Mouse (Mus musculus) C2C12 (cell line): Measurements from ENCODE around the gene Foxp1. TPM values are rescaled to one million over a fixed set of nuclear protein-coding genes. Genes with fewer than 3 reads are reported as not detected.

Experiments
- H3K27me3 ChIP-seq: one replicate; pipeline ENCODE4 v1.6.1; 2011; ENCODE audit not compliant: control insufficient read depth, insufficient read depth, insufficient read length
- H3K36me3 ChIP-seq: one replicate; pipeline ENCODE4 v1.6.1; 2011; ENCODE audit not compliant: control insufficient read depth, insufficient read depth
- H3K4me3 ChIP-seq: one replicate; pipeline ENCODE4 v1.5.1; 2011; ENCODE audit warnings: mild to moderate bottlenecking, control low read depth; ENCODE audit not compliant: poor library complexity, insufficient read depth, severe bottlenecking
- H3K79me2 ChIP-seq: one replicate; pipeline ENCODE4 v1.6.1; 2011; ENCODE audit not compliant: control insufficient read depth, insufficient read depth
- H3K79me3 ChIP-seq: one replicate; pipeline ENCODE4 v1.6.1; 2011; ENCODE audit warnings: low read depth, control low read depth
- H3ac ChIP-seq: one replicate; pipeline ENCODE3; 2011; ENCODE audit warnings: low read depth; ENCODE audit not compliant: control insufficient read depth, insufficient read length
- CEBPB ChIP-seq: IDR thresholded peaks from one replicate; pipeline ENCODE4 v1.6.1; 2011; ENCODE audit warnings: low read depth, mild to moderate bottlenecking, control low read depth, moderate library complexity
- CTCF ChIP-seq: IDR thresholded peaks from one replicate; pipeline ENCODE4 v1.5.1; 2011; ENCODE audit not compliant: control insufficient read depth, insufficient read depth, insufficient read length
- FOSL1 ChIP-seq: IDR thresholded peaks from one replicate; pipeline ENCODE4 v1.8.0; 2011; ENCODE audit warnings: mild to moderate bottlenecking, low read length; ENCODE audit not compliant: poor library complexity, insufficient read depth, severe bottlenecking
- MAX ChIP-seq: IDR thresholded peaks from one replicate; pipeline ENCODE4 v1.6.1; 2011; ENCODE audit warnings: mild to moderate bottlenecking, control low read depth
- MYOD1 ChIP-seq: IDR thresholded peaks from one replicate; pipeline ENCODE4 v1.6.1; 2011; ENCODE audit warnings: low read depth; ENCODE audit not compliant: control insufficient read depth, insufficient read length
- MYOG ChIP-seq: IDR thresholded peaks from one replicate; pipeline ENCODE4 v1.6.1; 2011; ENCODE audit not compliant: control insufficient read depth, insufficient read length; ENCODE audit errors: extremely low read depth
- USF1 ChIP-seq: IDR thresholded peaks from one replicate; pipeline ENCODE4 v1.6.1; 2011; ENCODE audit warnings: low read depth, mild to moderate bottlenecking, control low read depth, moderate library complexity
- polyA plus RNA-seq: library from polyadenylated mRNA; unstranded; fragments of >200 nt; fragmentation: generic; extraction: Trizol; gene quantifications from one replicate; pipeline ENCODE4 v1.2.1, GENCODE M21; 2012; ENCODE audit warnings: missing spikeins

The Foxp1 gene
- polyA plus RNA-seq, 1 experiment, result 25.9 TPM

GRCm38 (mm10) chr6:99263886-99264185 is 258.7 kb downstream of the Foxp1 start:
- Histone ChIP-seq H3ac (no peak overlapping the region), H3K36me3 (no peaks in the 10 kb centered on the region), H3K27me3 (no peaks in the 10 kb centered on the region), H3K4me3 (no peak overlapping the region), H3K79me2 (no peaks in the 10 kb centered on the region), H3K79me3 (no peaks in the 10 kb centered on the region)
- TF ChIP-seq CTCF, result no peak
- no peak for TF ChIP-seq CEBPB
- no peak for TF ChIP-seq MYOG
- no peak for TF ChIP-seq USF1
- no peak for TF ChIP-seq FOSL1
- no peak for TF ChIP-seq MYOD1
- no peak for TF ChIP-seq MAX

GRCm38 (mm10) chr6:99263061-99263885 is 259.2 kb downstream of the Foxp1 start:
- TF ChIP-seq MYOG, result no peak
- TF ChIP-seq FOSL1, result no peak
- TF ChIP-seq CTCF, result no peak
- TF ChIP-seq USF1, result no peak
- no peak for TF ChIP-seq CEBPB
- TF ChIP-seq MAX, result no peak
- TF ChIP-seq MYOD1, result no peak
- Histone ChIP-seq H3K79me2 (no peaks in the 10 kb centered on the region), H3K27me3 (no peaks in the 10 kb centered on the region), H3K36me3 (no peaks in the 10 kb centered on the region), H3K4me3 (no peak overlapping the region), H3K79me3 (no peaks in the 10 kb centered on the region), H3ac (no peak overlapping the region)

GRCm38 (mm10) chr6:99261737-99262130 is 260.8 kb downstream of the Foxp1 start:
- Histone ChIP-seq H3K79me3 (no peaks in the 10 kb centered on the region), H3K36me3 (no peaks in the 10 kb centered on the region), H3K27me3 (no peaks in the 10 kb centered on the region), H3K79me2 (no peaks in the 10 kb centered on the region), H3K4me3 (no peak overlapping the region), H3ac (no peak overlapping the region)
- no peak for TF ChIP-seq FOSL1
- TF ChIP-seq MAX, result no peak
- no peak for TF ChIP-seq CEBPB
- no peak for TF ChIP-seq MYOD1
- TF ChIP-seq CTCF, result no peak

GRCm38 (mm10) chr6:99260941-99261736 is 261.4 kb downstream of the Foxp1 start:
- no peaks in the 10 kb centered on the region for H3K36me3 ChIP-seq
- H3K4me3 ChIP-seq, result no peak overlapping the region
- TF ChIP-seq CTCF, result no peak
- TF ChIP-seq CEBPB, result no peak
- TF ChIP-seq USF1, result no peak
- TF ChIP-seq MAX, result no peak
- no peak for TF ChIP-seq MYOG
- no peak for TF ChIP-seq FOSL1
- TF ChIP-seq MYOD1, result no peak
- H3ac ChIP-seq, result no peak overlapping the region
- H3K79me2 ChIP-seq, result no peaks in the 10 kb centered on the region
- no peaks in the 10 kb centered on the region for H3K79me3 ChIP-seq
- no peaks in the 10 kb centered on the region for H3K27me3 ChIP-seq

GRCm38 (mm10) chr6:99258346-99258745 is 264.2 kb downstream of the Foxp1 start:
- Histone ChIP-seq H3K27me3 (no peaks in the 10 kb centered on the region), H3K79me2 (no peaks in the 10 kb centered on the region), H3K4me3 (no peak overlapping the region), H3K79me3 (no peaks in the 10 kb centered on the region), H3ac (no peak overlapping the region), H3K36me3 (no peaks in the 10 kb centered on the region)
- TF ChIP-seq FOSL1 (no peak), USF1 (no peak), CEBPB (no peak), MAX (no peak), CTCF (no peak), MYOD1 (no peak), MYOG (no peak)
